Mouse (Mus musculus) megakaryocyte, embryonic 14.5 days (primary cell): Measurements from ENCODE around the gene Slc44a3. TPM values are rescaled to one million over a fixed set of nuclear protein-coding genes. Genes with fewer than 3 reads are reported as not detected.

ENCODE experiments used
- H3K27me3 ChIP-seq: replicated peaks from 2 replicates; pipeline ENCODE3; 2012; ENCODE audit warnings: inconsistent platforms
- H3K36me3 ChIP-seq: replicated peaks from 2 replicates; pipeline ENCODE3; 2012; ENCODE audit warnings: low read length, inconsistent platforms, mixed read lengths
- H3K4me1 ChIP-seq: 2 replicates; pipeline ENCODE4 v1.6.1; 2012; ENCODE audit warnings: inconsistent platforms
- H3K4me3 ChIP-seq: replicated peaks from 2 replicates; pipeline ENCODE3; 2012; ENCODE audit warnings: moderate library complexity, mild to moderate bottlenecking, inconsistent platforms
- H3K9me3 ChIP-seq: 2 replicates; pipeline ENCODE4 v1.6.1; 2012; ENCODE audit warnings: inconsistent platforms
- FLI1 ChIP-seq: IDR thresholded peaks from 2 replicates; pipeline ENCODE4 v1.6.1; 2012; ENCODE audit warnings: low read length, inconsistent platforms, mixed read lengths
- GATA1 ChIP-seq: IDR thresholded peaks from 3 replicates; pipeline ENCODE4 v1.6.1; 2012; ENCODE audit warnings: mixed read lengths, low read length, inconsistent platforms, borderline replicate concordance
- polyA plus RNA-seq: library from polyadenylated mRNA; stranded (reverse); fragments of >175 nt; gene quantifications from 2 replicates; pipeline ENCODE4 v1.2.3, GENCODE M21; 2012; ENCODE audit warnings: low replicate concordance; ENCODE audit not compliant: insufficient read depth

Slc44a3 gene
- polyA plus RNA-seq, 1 experiment = not detected

- Histone ChIP-seq H3K36me3 (no peaks in the 10 kb centered on the region), H3K4me1 (peaks cover 7% of the 10 kb centered on the region), H3K4me3 (no peak overlapping the region), H3K27me3 (peaks cover 32% of the 10 kb centered on the region), H3K9me3 (peaks cover 3% of the 10 kb centered on the region; the same call in 1 of the 2 replicates)
- TF ChIP-seq GATA1 (no peak), FLI1 (no peak)
These were observed 24.5 kb downstream of the Slc44a3 start for GRCm38 (mm10) chr3:121507678-121508077.

- Histone ChIP-seq H3K4me3 (no peak overlapping the region), H3K4me1 (peaks cover 7% of the 10 kb centered on the region), H3K27me3 (peaks cover 36% of the 10 kb centered on the region), H3K9me3 (peaks cover 3% of the 10 kb centered on the region; the same call in 1 of the 2 replicates), H3K36me3 (no peaks in the 10 kb centered on the region)
- TF ChIP-seq GATA1 = no peak
- no peak for TF ChIP-seq FLI1
These were observed 25.4 kb downstream of the Slc44a3 start for GRCm38 (mm10) chr3:121506756-121507155.

GRCm38 (mm10) chr3:121506175-121506574, 26.0 kb downstream of the Slc44a3 start:
- Histone ChIP-seq H3K27me3 (peaks cover 42% of the 10 kb centered on the region), H3K4me3 (no peak overlapping the region), H3K4me1 (peaks cover 7% of the 10 kb centered on the region), H3K9me3 (peaks cover 3% of the 10 kb centered on the region; the same call in 1 of the 2 replicates), H3K36me3 (no peaks in the 10 kb centered on the region)
- no peak for TF ChIP-seq GATA1

- no peaks in the 10 kb centered on the region for H3K36me3 ChIP-seq
- H3K27me3 ChIP-seq = peaks cover 43% of the 10 kb centered on the region
- H3K4me3 ChIP-seq = no peak overlapping the region
- TF ChIP-seq GATA1 (no peak), FLI1 (no peak)
- H3K4me1 ChIP-seq = peaks cover 13% of the 10 kb centered on the region
- peaks cover 3% of the 10 kb centered on the region; the same call in 1 of the 2 replicates for H3K9me3 ChIP-seq
These were observed 27.2 kb downstream of the Slc44a3 start for GRCm38 (mm10) chr3:121504927-121505487.

GRCm38 (mm10) chr3:121500734-121501133, 31.5 kb downstream of the Slc44a3 start:
- Histone ChIP-seq H3K27me3 (peaks cover 24% of the 10 kb centered on the region), H3K9me3 (peaks cover 3% of the 10 kb centered on the region; the same call in 1 of the 2 replicates), H3K4me1 (peaks cover 7% of the 10 kb centered on the region), H3K36me3 (no peaks in the 10 kb centered on the region), H3K4me3 (no peak overlapping the region)
- TF ChIP-seq FLI1 (no peak), GATA1 (no peak)

GRCm38 (mm10) chr3:121500225-121500624, 32.0 kb downstream of the Slc44a3 start:
- Histone ChIP-seq H3K4me3 (no peak overlapping the region), H3K9me3 (peaks cover 6% of the 10 kb centered on the region), H3K27me3 (peaks cover 23% of the 10 kb centered on the region), H3K36me3 (no peaks in the 10 kb centered on the region), H3K4me1 (peaks cover 7% of the 10 kb centered on the region)
- TF ChIP-seq FLI1 (no peak), GATA1 (no peak)

GRCm38 (mm10) chr3:121493997-121494421, 38.2 kb downstream of the Slc44a3 start:
- H3K4me1 ChIP-seq = peaks cover 9% of the 10 kb centered on the region
- H3K27me3 ChIP-seq = peaks cover 10% of the 10 kb centered on the region
- H3K4me3 ChIP-seq = peak overlapping the region; percentile 56
- TF ChIP-seq GATA1 (no peak), FLI1 (no peak)
- peaks cover 9% of the 10 kb centered on the region for H3K9me3 ChIP-seq
- H3K36me3 ChIP-seq = no peaks in the 10 kb centered on the region

GRCm38 (mm10) chr3:121492026-121492425, 40.2 kb downstream of the Slc44a3 start:
- H3K9me3 ChIP-seq = peaks cover 9% of the 10 kb centered on the region
- no peak overlapping the region for H3K4me3 ChIP-seq
- TF ChIP-seq GATA1 (no peak), FLI1 (no peak)

GRCm38 (mm10) chr3:121490941-121491340, 41.3 kb downstream of the Slc44a3 start:
- Histone ChIP-seq H3K36me3 (no peaks in the 10 kb centered on the region), H3K4me3 (no peak overlapping the region), H3K9me3 (peaks cover 9% of the 10 kb centered on the region), H3K27me3 (peaks cover 9% of the 10 kb centered on the region), H3K4me1 (peaks cover 9% of the 10 kb centered on the region)
- TF ChIP-seq GATA1 = no peak
- no peak for TF ChIP-seq FLI1

More at GRCm38 (mm10) chr3:121492026-121492425, 40.2 kb downstream of the Slc44a3 start:
- H3K4me1 ChIP-seq = peaks cover 9% of the 10 kb centered on the region
- peaks cover 9% of the 10 kb centered on the region for H3K27me3 ChIP-seq
- H3K36me3 ChIP-seq = no peaks in the 10 kb centered on the region

- Histone ChIP-seq H3K4me3 (no peak overlapping the region), H3K27me3 (peaks cover 12% of the 10 kb centered on the region), H3K4me1 (peaks cover 9% of the 10 kb centered on the region), H3K9me3 (no peaks in the 10 kb centered on the region), H3K36me3 (no peaks in the 10 kb centered on the region)
- no peak for TF ChIP-seq GATA1
- no peak for TF ChIP-seq FLI1
These were observed 42.6 kb downstream of the Slc44a3 start for GRCm38 (mm10) chr3:121489462-121490118.
